8 mouse cellular contexts compared by ENCODE assay signal in genomic region chr7:4150811-4151221, GRCm38 (mm10). TPM values are rescaled to one million over a fixed set of nuclear protein-coding genes. Genes with fewer than 3 reads are reported as not detected.
A peak's percentile ranks its signal among the peaks of the same experiment; 100 is the strongest.
DNase-seq lines count a peak whose midpoint lies in the region; ATAC-seq and TF ChIP-seq lines count a peak whose summit lies in the region.

No protein-coding gene starts in this region.

- DNase-seq in layer of hippocampus, postnatal 10 days (ENCODE audit: low spot score in 2 of 2): peak; percentile 32 to 45
- no peak for DNase-seq in layer of hippocampus, postnatal 25 days (ENCODE audit: extremely low spot score in 1 of 2, low spot score in 1 of 2)
- DNase-seq in liver, adult 2 months (ENCODE audit: extremely low read depth, low read depth, low spot score): peak; percentile 99
- no peak for DNase-seq in ovary, postnatal 36 days (ENCODE audit: low spot score)

- no peaks in the 10 kb centered on the region; the same call in 1 of the 2 replicates for H3K4me1 ChIP-seq in bone marrow, adult 2 months (ENCODE audit: control insufficient read depth, insufficient read depth, low read length)
- peaks cover 31% of the 10 kb centered on the region for H3K4me1 ChIP-seq in forebrain, embryonic 13.5 days
- peaks cover 10% of the 10 kb centered on the region; the same call in 1 of the 2 replicates for H3K4me1 ChIP-seq in liver, adult 2 months (ENCODE audit: control insufficient read depth, insufficient read depth, low read length)
- H3K4me1 ChIP-seq in midbrain, embryonic 16.5 days (ENCODE audit: control insufficient read depth, insufficient read depth, low read length): peaks cover 25% of the 10 kb centered on the region

- H3K36me3 ChIP-seq in forebrain, embryonic 13.5 days (ENCODE audit: poor library complexity, severe bottlenecking): peaks cover 28% of the 10 kb centered on the region
- H3K36me3 ChIP-seq in liver, adult 2 months (ENCODE audit: control insufficient read depth, insufficient read depth, low read length): peaks cover 2% of the 10 kb centered on the region; the same call in 1 of the 2 replicates
- peaks cover 12% of the 10 kb centered on the region for H3K36me3 ChIP-seq in midbrain, embryonic 16.5 days (ENCODE audit: control insufficient read depth, insufficient read depth, low read length)

- H3K27me3 ChIP-seq in forebrain, embryonic 13.5 days: peaks cover 34% of the 10 kb centered on the region
- no peaks in the 10 kb centered on the region for H3K27me3 ChIP-seq in liver, adult 2 months (ENCODE audit: control insufficient read depth, insufficient read depth, low read length)
- H3K27me3 ChIP-seq in midbrain, embryonic 16.5 days (ENCODE audit: control insufficient read depth, insufficient read depth, low read depth, low read length): peaks cover 10% of the 10 kb centered on the region

- H3K9me3 ChIP-seq in forebrain, embryonic 13.5 days (replicated peaks): no peaks in the 10 kb centered on the region
- H3K9me3 ChIP-seq in midbrain, embryonic 16.5 days (replicated peaks; ENCODE audit: control insufficient read depth, low read length, poor library complexity, severe bottlenecking): no peaks in the 10 kb centered on the region

- TF ChIP-seq POLR2A in bone marrow, adult 2 months (IDR thresholded peaks at IDR 0.05; ENCODE audit: borderline replicate concordance, control insufficient read depth, low read depth, low read length): no peak
- 0 out of 2 replicates have a peak, but pooled peaks have one; percentile 10 for TF ChIP-seq POLR2A in liver, adult 2 months (IDR thresholded peaks at IDR 0.05; ENCODE audit: extremely low read depth, insufficient read depth, low read length)

- peak overlapping the region; percentile 75 for H3K4me2 ChIP-seq in forebrain, embryonic 13.5 days
- peak overlapping the region; percentile 100 for H3K4me2 ChIP-seq in midbrain, embryonic 16.5 days (ENCODE audit: low read length)

- peak overlapping the region; percentile 31 for H3K4me3 ChIP-seq in bone marrow, adult 2 months (replicated peaks; ENCODE audit: control insufficient read depth, low read depth, low read length)
- H3K4me3 ChIP-seq in forebrain, embryonic 13.5 days: peak overlapping the region; percentile 66
- peak overlapping the region; percentile 33; the same call in 1 of the 2 replicates for H3K4me3 ChIP-seq in liver, adult 2 months (ENCODE audit: insufficient read depth, low read depth, low read length)
- peak overlapping the region; percentile 82 for H3K4me3 ChIP-seq in midbrain, embryonic 16.5 days (ENCODE audit: low read depth, low read length)

- peak overlapping the region; percentile 43 for H3K9ac ChIP-seq in forebrain, embryonic 13.5 days
- H3K9ac ChIP-seq in liver, adult 2 months (ENCODE audit: low read depth, low read length): peak overlapping the region; percentile 32; the same call in 1 of the 2 replicates
- peak overlapping the region; percentile 57 for H3K9ac ChIP-seq in midbrain, embryonic 16.5 days (ENCODE audit: low read depth, low read length)

- ATAC-seq in forebrain, embryonic 13.5 days: peak; percentile 3; the same call in 1 of the 2 replicates
- ATAC-seq in inflammation-experienced regulatory T-cells, adult 6 months: peak; percentile 6
- peak; percentile 13; the same call in 1 of the 2 replicates for ATAC-seq in midbrain, embryonic 16.5 days

- H3K27ac ChIP-seq in bone marrow, adult 2 months (ENCODE audit: control insufficient read depth, insufficient read depth, low read depth, low read length, poor library complexity): no peak overlapping the region
- no peak overlapping the region for H3K27ac ChIP-seq in forebrain, embryonic 13.5 days
- peak overlapping the region; percentile 99 for H3K27ac ChIP-seq in liver, adult 2 months (replicated peaks; ENCODE audit: insufficient read depth, low read depth, low read length)
- H3K27ac ChIP-seq in midbrain, embryonic 16.5 days (ENCODE audit: low read length): no peak overlapping the region

- H3K79me2 ChIP-seq in liver, adult 2 months (ENCODE audit: control insufficient read depth, insufficient read depth, low read length): no peaks in the 10 kb centered on the region

- no peak for TF ChIP-seq CTCF in bone marrow, adult 2 months (IDR thresholded peaks at IDR 0.05; ENCODE audit: control insufficient read depth, insufficient read depth, low read length)
- no peak for TF ChIP-seq CTCF in liver, adult 2 months (IDR thresholded peaks at IDR 0.05; ENCODE audit: low read depth, low read length)

- WGBS in bone marrow, adult 2 months: 2% methylated on average over 14 of the region's 14 CpGs
- 3% methylated on average over 14 of the region's 14 CpGs for WGBS in forebrain, embryonic 13.5 days
- WGBS in liver, adult 2 months: 13% methylated on average over 14 of the region's 14 CpGs
- WGBS in midbrain, embryonic 16.5 days: 3% methylated on average over 14 of the region's 14 CpGs

RNA-seq across cellular contexts. Expression of gene Leng9, which starts 0.6 kb away (rescaled TPM):
- total RNA-seq in layer of hippocampus, postnatal 10 days (2021): 1 to 10 TPM; 4.2 to 5.0 TPM
- 1 to 10 TPM; 5.3 to 6.0 TPM for total RNA-seq in layer of hippocampus, postnatal 25 days (2021)
- 0.92 and 2.4 TPM in 2 replicates for polyA plus RNA-seq in bone marrow, adult 2 months (2011; ENCODE audit: insufficient read depth, insufficient read length, low replicate concordance, missing spikeins)
- 3.5 and 3.9 TPM in 2 replicates for polyA plus RNA-seq in forebrain, embryonic 13.5 days (2015; fragmentation: Nextera tagmentation; extraction: Ambion mirVana)
- polyA plus RNA-seq in inflammation-experienced regulatory T-cells, adult 6 months (2017; shearing (Covaris generic)): 1 to 10 TPM; 6.3 to 9.5 (median 7.2) TPM
- 1.5 and 2.0 TPM in 2 replicates for total RNA-seq in liver, adult 2 months (2014; rRNA removed)
- polyA plus RNA-seq in liver, adult 2 months (2012; rRNA removed): 3.8 and 4.7 TPM in 2 replicates
- 4.9 and 5.3 TPM in 2 replicates for polyA plus RNA-seq in midbrain, embryonic 16.5 days (2015; fragmentation: Nextera tagmentation; extraction: Ambion mirVana)

RNA-seq across cellular contexts. Expression of gene Cdc42ep5, which starts 13.8 kb away (rescaled TPM):
- 1 to 10 TPM; 1.7 to 2.6 TPM for total RNA-seq in layer of hippocampus, postnatal 10 days (2021)
- total RNA-seq in layer of hippocampus, postnatal 25 days (2021): 1 to 10 TPM in 1 of 2 experiments, under 1 TPM in 1; 0.75 to 1.4 TPM
- 3.2 and 4.0 TPM in 2 replicates for polyA plus RNA-seq in bone marrow, adult 2 months (2011; ENCODE audit: insufficient read depth, insufficient read length, low replicate concordance, missing spikeins)
- 5.1 and 5.2 TPM in 2 replicates for polyA plus RNA-seq in forebrain, embryonic 13.5 days (2015; fragmentation: Nextera tagmentation; extraction: Ambion mirVana)
- polyA plus RNA-seq in inflammation-experienced regulatory T-cells, adult 6 months (2017; shearing (Covaris generic)): not detected
- total RNA-seq in liver, adult 2 months (2014; rRNA removed): 2.0 and 3.8 TPM in 2 replicates
- polyA plus RNA-seq in liver, adult 2 months (2012; rRNA removed): 4.1 and 5.0 TPM in 2 replicates
- 4.7 and 5.1 TPM in 2 replicates for polyA plus RNA-seq in midbrain, embryonic 16.5 days (2015; fragmentation: Nextera tagmentation; extraction: Ambion mirVana)

RNA-seq across cellular contexts. Expression of gene Leng8, which starts 14.0 kb away (rescaled TPM):
- total RNA-seq in layer of hippocampus, postnatal 10 days (2021): 100 to 1,000 TPM; 164 to 177 TPM
- total RNA-seq in layer of hippocampus, postnatal 25 days (2021): 100 to 1,000 TPM; 109 to 181 TPM
- polyA plus RNA-seq in bone marrow, adult 2 months (2011; ENCODE audit: insufficient read depth, insufficient read length, low replicate concordance, missing spikeins): 96.9 and 247 TPM in 2 replicates
- polyA plus RNA-seq in forebrain, embryonic 13.5 days (2015; fragmentation: Nextera tagmentation; extraction: Ambion mirVana): 61.3 and 71.1 TPM in 2 replicates
- 10 to 100 TPM; 22.6 to 40.2 (median 24.9) TPM for polyA plus RNA-seq in inflammation-experienced regulatory T-cells, adult 6 months (2017; shearing (Covaris generic))
- total RNA-seq in liver, adult 2 months (2014; rRNA removed): 36.0 and 36.1 TPM in 2 replicates
- 76.2 and 148 TPM in 2 replicates for polyA plus RNA-seq in liver, adult 2 months (2012; rRNA removed)
- polyA plus RNA-seq in midbrain, embryonic 16.5 days (2015; fragmentation: Nextera tagmentation; extraction: Ambion mirVana): 81.8 and 83.3 TPM in 2 replicates

RNA-seq across cellular contexts. Expression of gene Ttyh1, which starts 31.6 kb away (rescaled TPM):
- total RNA-seq in layer of hippocampus, postnatal 10 days (2021): 100 to 1,000 TPM; 610 to 702 TPM
- 100 to 1,000 TPM; 625 to 681 TPM for total RNA-seq in layer of hippocampus, postnatal 25 days (2021)
- polyA plus RNA-seq in bone marrow, adult 2 months (2011; ENCODE audit: insufficient read depth, insufficient read length, low replicate concordance, missing spikeins): 5.3 TPM in 1 of 2 replicates, not detected in the other
- 121 and 149 TPM in 2 replicates for polyA plus RNA-seq in forebrain, embryonic 13.5 days (2015; fragmentation: Nextera tagmentation; extraction: Ambion mirVana)
- polyA plus RNA-seq in inflammation-experienced regulatory T-cells, adult 6 months (2017; shearing (Covaris generic)): under 1 TPM; 0.47 to 0.95 (median 0.62) TPM
- total RNA-seq in liver, adult 2 months (2014; rRNA removed): 0.65 and 2.8 TPM in 2 replicates
- polyA plus RNA-seq in liver, adult 2 months (2012; rRNA removed): 2.3 and 2.4 TPM in 2 replicates
- 122 and 158 TPM in 2 replicates for polyA plus RNA-seq in midbrain, embryonic 16.5 days (2015; fragmentation: Nextera tagmentation; extraction: Ambion mirVana)

Comparison
In these comparisons a context has a peak if more than half of its experiments do, and no peak if none do; other contexts are left out.
1. DNase-seq: peak in layer of hippocampus, postnatal 10 days (2 of 2) and liver, adult 2 months (single experiment); none in layer of hippocampus, postnatal 25 days (0 of 2) and ovary, postnatal 36 days (single experiment).
2. H3K4me3 ChIP-seq: peak in every context shown above with its lines; median percentile 82 in midbrain, embryonic 16.5 days; 66 in forebrain, embryonic 13.5 days; 33 in liver, adult 2 months; 31 in bone marrow, adult 2 months.
3. Peak in every context shown above with its lines, with median percentiles within 50 percentile points of each other: ATAC-seq and H3K9ac ChIP-seq.